Comparison of ENCODE assay signal across 8 mouse cellular contexts in the genomic region with DNA sequence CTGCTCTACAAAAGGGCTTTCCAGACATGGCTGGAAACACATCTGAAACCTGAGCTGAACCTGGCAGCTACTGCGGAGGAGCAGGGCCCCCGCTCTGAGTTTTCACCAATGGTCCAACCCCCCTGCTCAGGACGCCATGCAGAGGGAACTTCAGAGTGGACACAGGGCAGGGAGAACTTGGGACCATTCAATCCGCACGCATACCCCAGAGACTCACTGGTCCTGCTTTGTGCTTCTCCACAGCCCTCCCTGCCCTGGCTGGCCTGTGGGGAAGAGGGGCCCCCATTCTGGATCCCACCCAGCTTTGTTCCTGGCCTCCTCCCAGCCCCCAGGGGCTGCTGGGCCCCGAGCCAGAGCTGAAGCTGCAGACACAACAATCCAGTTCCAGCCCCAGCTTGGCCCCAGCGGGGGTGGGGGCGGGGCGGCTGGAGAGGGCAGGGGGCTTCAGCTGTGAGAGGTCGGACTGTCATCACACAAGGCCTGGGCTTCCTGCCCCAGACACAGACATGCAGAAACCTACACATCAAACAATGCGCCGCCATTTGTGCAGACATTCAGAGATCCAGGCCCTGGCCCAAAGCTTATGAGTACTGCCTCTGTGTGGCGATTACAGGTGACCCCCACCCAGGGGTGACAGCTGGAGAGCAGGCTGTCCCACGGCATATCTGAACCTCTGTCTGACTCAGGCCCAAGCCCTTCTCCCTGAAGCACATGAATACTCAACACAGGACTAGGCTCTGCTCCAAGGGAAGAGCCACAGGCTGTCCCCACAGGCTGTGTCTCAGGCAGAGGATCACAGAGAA. TPM values are rescaled to one million over a fixed set of nuclear protein-coding genes. Genes with fewer than 3 reads are reported as not detected.
DNase-seq lines count a peak whose midpoint lies in the region; ATAC-seq lines count a peak whose summit lies in the region.

No protein-coding gene starts in this region.

- no peaks in the 10 kb centered on the region for H3K27me3 ChIP-seq in forebrain, embryonic 16.5 days (replicated peaks; ENCODE audit: control insufficient read depth, insufficient read depth, low read length)
- no peaks in the 10 kb centered on the region for H3K27me3 ChIP-seq in hindbrain, embryonic 15.5 days
- H3K27me3 ChIP-seq in midbrain, embryonic 12.5 days = no peaks in the 10 kb centered on the region

- 8% methylated on average over 14 of the region's 14 CpGs for WGBS in forebrain, embryonic 16.5 days
- WGBS in hindbrain, embryonic 15.5 days = 17% methylated on average over 14 of the region's 14 CpGs
- WGBS in midbrain, embryonic 12.5 days = 16% methylated on average over 14 of the region's 14 CpGs

- H3K4me3 ChIP-seq in forebrain, embryonic 16.5 days (replicated peaks; ENCODE audit: low read length) = no peak overlapping the region
- no peak overlapping the region for H3K4me3 ChIP-seq in hindbrain, embryonic 15.5 days
- H3K4me3 ChIP-seq in midbrain, embryonic 12.5 days = no peak overlapping the region

- H3K4me2 ChIP-seq in forebrain, embryonic 16.5 days (ENCODE audit: low read length) = 0 out of 2 replicates have a peak overlapping the region, but pooled peaks have one; percentile 8
- H3K4me2 ChIP-seq in hindbrain, embryonic 15.5 days = no peak overlapping the region
- peak overlapping the region; percentile 13 for H3K4me2 ChIP-seq in midbrain, embryonic 12.5 days (replicated peaks)

- no peaks in the 10 kb centered on the region for H3K9me3 ChIP-seq in forebrain, embryonic 16.5 days (ENCODE audit: control insufficient read depth, low read length)
- H3K9me3 ChIP-seq in hindbrain, embryonic 15.5 days = no peaks in the 10 kb centered on the region
- H3K9me3 ChIP-seq in midbrain, embryonic 12.5 days = no peaks in the 10 kb centered on the region

- peak overlapping the region; percentile 43 for H3K9ac ChIP-seq in forebrain, embryonic 16.5 days (replicated peaks; ENCODE audit: low read depth, low read length)
- no peak overlapping the region; the same call in 1 of the 2 replicates for H3K9ac ChIP-seq in hindbrain, embryonic 15.5 days
- peak overlapping the region; percentile 46; the same call in 1 of the 2 replicates for H3K9ac ChIP-seq in midbrain, embryonic 12.5 days (replicated peaks)

- H3K36me3 ChIP-seq in forebrain, embryonic 16.5 days (ENCODE audit: control insufficient read depth, insufficient read depth) = peaks cover under 1% of the 10 kb centered on the region; the same call in 1 of the 2 replicates
- H3K36me3 ChIP-seq in hindbrain, embryonic 15.5 days = peaks cover 7% of the 10 kb centered on the region
- peaks cover 60% of the 10 kb centered on the region for H3K36me3 ChIP-seq in midbrain, embryonic 12.5 days

- ATAC-seq in forebrain, embryonic 16.5 days = peak; percentile 72
- ATAC-seq in hindbrain, embryonic 15.5 days (ENCODE audit: low FRiP score, low read depth) = peak; percentile 64
- ATAC-seq in midbrain, embryonic 12.5 days (ENCODE audit: low FRiP score, low read depth) = peak; percentile 65

- DNase-seq in adrenal gland, postnatal 10 days = peak; percentile 64
- DNase-seq in adrenal gland, adult 18-20 months (ENCODE audit: low spot score in 2 of 2) = no peak
- DNase-seq in MN1 (ENCODE audit: low spot score) = peak; percentile 46
- no peak for DNase-seq in thymus, postnatal 25 days
- no peak for DNase-seq in spleen, adult 12 weeks (ENCODE audit: low spot score)

- H3K4me1 ChIP-seq in forebrain, embryonic 16.5 days (replicated peaks; ENCODE audit: control insufficient read depth, insufficient read depth, low read length) = peaks cover 33% of the 10 kb centered on the region
- H3K4me1 ChIP-seq in hindbrain, embryonic 15.5 days (replicated peaks) = peaks cover 47% of the 10 kb centered on the region
- peaks cover 33% of the 10 kb centered on the region for H3K4me1 ChIP-seq in midbrain, embryonic 12.5 days

- peak overlapping the region; percentile 77 for H3K27ac ChIP-seq in forebrain, embryonic 16.5 days (ENCODE audit: low read length)
- peak overlapping the region; percentile 79 for H3K27ac ChIP-seq in hindbrain, embryonic 15.5 days (replicated peaks)
- peak overlapping the region; percentile 92 for H3K27ac ChIP-seq in midbrain, embryonic 12.5 days (replicated peaks)

RNA-seq across cellular contexts. Expression of gene Mfap2, which starts 10.8 kb away (rescaled TPM):
- 10 to 100 TPM; 46.9 to 50.7 TPM for total RNA-seq in adrenal gland, postnatal 10 days (2021)
- 1 to 10 TPM; 6.4 to 6.6 TPM for total RNA-seq in adrenal gland, adult 18-20 months (2021)
- polyA plus RNA-seq in forebrain, embryonic 16.5 days (2015; fragmentation: Nextera tagmentation; extraction: Ambion mirVana) = 190 and 202 TPM in 2 replicates
- 161 and 173 TPM in 2 replicates for polyA plus RNA-seq in hindbrain, embryonic 15.5 days (2015; fragmentation: Nextera tagmentation; extraction: Ambion mirVana)
- 240 and 287 TPM in 2 replicates for polyA plus RNA-seq in midbrain, embryonic 12.5 days (2016; fragmentation: Nextera tagmentation; extraction: Ambion mirVana)

RNA-seq across cellular contexts. Expression of gene Atp13a2, which starts 34.3 kb away (rescaled TPM):
- 10 to 100 TPM; 31.9 to 39.9 TPM for total RNA-seq in adrenal gland, postnatal 10 days (2021)
- 10 to 100 TPM; 30.2 to 31.0 TPM for total RNA-seq in adrenal gland, adult 18-20 months (2021)
- 126 and 142 TPM in 2 replicates for polyA plus RNA-seq in forebrain, embryonic 16.5 days (2015; fragmentation: Nextera tagmentation; extraction: Ambion mirVana)
- 181 and 193 TPM in 2 replicates for polyA plus RNA-seq in hindbrain, embryonic 15.5 days (2015; fragmentation: Nextera tagmentation; extraction: Ambion mirVana)
- polyA plus RNA-seq in midbrain, embryonic 12.5 days (2016; fragmentation: Nextera tagmentation; extraction: Ambion mirVana) = 93.4 and 97.2 TPM in 2 replicates

RNA-seq across cellular contexts. Expression of gene Crocc, which starts 39.3 kb away (rescaled TPM):
- 10 to 100 TPM in 1 of 2 experiments, 1 to 10 TPM in 1; 6.7 to 13.2 TPM for total RNA-seq in adrenal gland, postnatal 10 days (2021)
- 1 to 10 TPM; 6.4 to 6.9 TPM for total RNA-seq in adrenal gland, adult 18-20 months (2021)
- 6.2 and 6.7 TPM in 2 replicates for polyA plus RNA-seq in forebrain, embryonic 16.5 days (2015; fragmentation: Nextera tagmentation; extraction: Ambion mirVana)
- 6.2 and 7.7 TPM in 2 replicates for polyA plus RNA-seq in hindbrain, embryonic 15.5 days (2015; fragmentation: Nextera tagmentation; extraction: Ambion mirVana)
- 14.2 and 15.9 TPM in 2 replicates for polyA plus RNA-seq in midbrain, embryonic 12.5 days (2016; fragmentation: Nextera tagmentation; extraction: Ambion mirVana)

RNA-seq across cellular contexts. Expression of gene Necap2, which starts 57.1 kb away (rescaled TPM):
- total RNA-seq in adrenal gland, postnatal 10 days (2021) = 10 to 100 TPM; 54.5 to 57.1 TPM
- total RNA-seq in adrenal gland, adult 18-20 months (2021) = 10 to 100 TPM; 59.3 to 61.1 TPM
- 56.6 and 57.8 TPM in 2 replicates for polyA plus RNA-seq in forebrain, embryonic 16.5 days (2015; fragmentation: Nextera tagmentation; extraction: Ambion mirVana)
- 50.6 and 56.2 TPM in 2 replicates for polyA plus RNA-seq in hindbrain, embryonic 15.5 days (2015; fragmentation: Nextera tagmentation; extraction: Ambion mirVana)
- 54.7 and 56.8 TPM in 2 replicates for polyA plus RNA-seq in midbrain, embryonic 12.5 days (2016; fragmentation: Nextera tagmentation; extraction: Ambion mirVana)

Comparison
In these comparisons a context has a peak if more than half of its experiments do, and no peak if none do; other contexts are left out.
1. DNase-seq: peak in adrenal gland, postnatal 10 days (single experiment) and MN1 (single experiment); none in adrenal gland, adult 18-20 months (0 of 2), thymus, postnatal 25 days (single experiment) and spleen, adult 12 weeks (single experiment).
2. Peak in every context shown above with its lines, with median percentiles within 50 percentile points of each other: ATAC-seq and H3K27ac ChIP-seq.